Mouse (Mus musculus) intestine, embryonic 16.5 days (tissue): ENCODE measurements around the gene Lat2. TPM values are rescaled to one million over a fixed set of nuclear protein-coding genes. Genes with fewer than 3 reads are reported as not detected.

ENCODE experiments used
- ATAC-seq: fragments of 200-750 bp; cut with Nextera tagmentation; 2 replicates; pipeline ENCODE4 v1.8.0; 2017; ENCODE audit warnings: moderate TSS enrichment, moderate library complexity
- H3K27ac ChIP-seq: fragments of 300-500 bp; sonication (generic); 2 replicates; pipeline ENCODE4 v1.5.1; 2014; ENCODE audit warnings: mild to moderate bottlenecking, low read length
- H3K27me3 ChIP-seq: fragments of 300-500 bp; sonication (generic); replicated peaks from 2 replicates; pipeline ENCODE4 v1.6.1; 2014; ENCODE audit warnings: low read length, control low read depth, mixed read lengths; ENCODE audit not compliant: control insufficient read depth, insufficient read depth
- H3K36me3 ChIP-seq: fragments of 300-500 bp; sonication (generic); 2 replicates; pipeline ENCODE4 v1.6.1; 2014; ENCODE audit warnings: low read length, control low read depth; ENCODE audit not compliant: control insufficient read depth, insufficient read depth
- H3K4me1 ChIP-seq: fragments of 300-500 bp; sonication (generic); 2 replicates; pipeline ENCODE4 v1.6.1; 2014; ENCODE audit warnings: low read length, control low read depth, mixed read lengths; ENCODE audit not compliant: control insufficient read depth, insufficient read depth
- H3K4me2 ChIP-seq: fragments of 300-500 bp; sonication (generic); 2 replicates; pipeline ENCODE4 v1.6.1; 2014; ENCODE audit warnings: low read depth, low read length, control low read depth
- H3K4me3 ChIP-seq: fragments of 300-500 bp; sonication (generic); 2 replicates; pipeline ENCODE4 v1.5.1; 2014; ENCODE audit warnings: mild to moderate bottlenecking, low read length
- H3K9ac ChIP-seq: fragments of 300-500 bp; sonication (generic); 2 replicates; pipeline ENCODE4 v1.6.1; 2014; ENCODE audit warnings: low read depth, low read length
- H3K9me3 ChIP-seq: fragments of 300-500 bp; sonication (generic); 2 replicates; pipeline ENCODE4 v1.6.1; 2016; ENCODE audit warnings: low read length, control low read depth; ENCODE audit not compliant: control insufficient read depth
- WGBS: fragments of 180-500 bp; shearing (Covaris S2); extraction: QIAGEN DNeasy Blood & Tissue Kit; methylation state at CpG from one replicate; pipeline ENCODE4 v1.1.7; 2014; 5-methylcytosine and 5-hydroxymethylcytosine counted together
- microRNA-seq: library from miRNA; unstranded; fragments of <30 nt; microRNA quantifications from one replicate; pipeline ENCODE4, GENCODE M21; 2016
- polyA plus RNA-seq: library from polyadenylated mRNA; unstranded; fragments of >200 nt; fragmentation: Nextera tagmentation; extraction: Ambion mirVana; gene quantifications from 2 replicates; pipeline ENCODE4 v1.2.1, GENCODE M21; 2015

The Lat2 gene
- polyA plus RNA-seq, 1 experiment from 2014 or later, result 2.1 TPM

GRCm38 (mm10) chr5:134551233-134552109 is 63.4 kb downstream of the Lat2 start:
- Histone ChIP-seq H3K27ac (peak overlapping the region; percentile 99), H3K4me3 (peak overlapping the region; percentile 94), H3K4me2 (peak overlapping the region; percentile 78), H3K36me3 (no peaks in the 10 kb centered on the region), H3K27me3 (no peaks in the 10 kb centered on the region), H3K4me1 (peaks cover 50% of the 10 kb centered on the region), H3K9me3 (no peaks in the 10 kb centered on the region), H3K9ac (peak overlapping the region; percentile 95)
- peak; percentile 1; the same call in 1 of the 2 replicates for ATAC-seq
- WGBS, result under 1% methylated on average over 52 of the region's 52 CpGs

GRCm38 (mm10) chr5:134550836-134551232 is 64.0 kb downstream of the Lat2 start:
- Histone ChIP-seq H3K4me1 (peaks cover 53% of the 10 kb centered on the region), H3K27me3 (no peaks in the 10 kb centered on the region), H3K9ac (peak overlapping the region; percentile 95), H3K4me3 (peak overlapping the region; percentile 94), H3K4me2 (peak overlapping the region; percentile 78), H3K36me3 (no peaks in the 10 kb centered on the region), H3K9me3 (no peaks in the 10 kb centered on the region), H3K27ac (peak overlapping the region; percentile 99)
- WGBS, result 9% methylated on average over 6 of the region's 6 CpGs
- peak; percentile 43 for ATAC-seq

Small RNA genes within 50 kb of the gene (microRNA-seq; reads per million reads assigned to microRNA genes)
- not detected for gene Mir7228

Other genes starting within 250 kb of the Lat2 start
- 66.5 and 66.6 TPM in 2 replicates for gene Gtf2ird1, start 158.3 kb downstream of the Lat2 start, polyA plus RNA-seq
- 3.8 and 4.3 TPM in 2 replicates for gene Clip2, start 62.6 kb downstream of the Lat2 start, polyA plus RNA-seq
- gene Syna, start 54.9 kb downstream of the Lat2 start, polyA plus RNA-seq, result not detected in 2 replicates
- gene Rfc2, start 33.7 kb downstream of the Lat2 start, polyA plus RNA-seq, result 204 and 233 TPM in 2 replicates
- gene Eif4h, start 24.5 kb upstream of the Lat2 start, polyA plus RNA-seq, result 362 and 396 TPM in 2 replicates
- 3.4 and 3.8 TPM in 2 replicates for gene Limk1, start 73.6 kb upstream of the Lat2 start, polyA plus RNA-seq
- 50.5 and 65.8 TPM in 2 replicates for gene Eln, start 132.3 kb upstream of the Lat2 start, polyA plus RNA-seq